10 mouse cellular contexts compared by ENCODE assay signal in the genomic region with DNA sequence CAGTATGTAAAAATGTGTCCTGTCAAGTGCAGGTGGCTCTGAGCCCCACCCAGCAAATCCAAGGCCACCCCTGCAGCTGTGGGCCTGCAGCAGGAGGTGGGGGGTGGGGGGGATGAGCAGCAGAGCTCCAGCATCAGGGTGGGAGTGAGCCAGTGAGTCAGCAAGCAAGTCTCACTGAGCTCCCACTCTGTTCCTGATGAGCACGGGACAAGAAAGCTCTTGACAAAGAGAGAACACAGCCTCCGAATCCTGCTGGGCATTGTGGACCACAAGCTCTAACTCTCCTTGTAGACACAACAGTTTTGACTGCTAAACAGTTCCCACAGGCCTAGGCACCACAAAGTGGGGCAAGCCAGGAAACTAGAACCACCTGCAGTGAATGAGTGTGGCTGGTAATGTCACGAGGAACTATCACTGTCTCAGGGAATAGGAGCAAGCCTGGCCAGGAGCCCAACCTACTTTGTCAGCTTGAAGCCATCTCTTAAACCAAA. TPM values are rescaled to one million over a fixed set of nuclear protein-coding genes. Genes with fewer than 3 reads are reported as not detected.
DNase-seq lines count a peak whose midpoint lies in the region; ATAC-seq and TF ChIP-seq lines count a peak whose summit lies in the region.
"Had no signal": no experiment of that assay in that cellular context is flagged by ENCODE, and none has a peak within 500 bp of the region (broad histone marks: within the 10 kb centered on the region; RNA-seq: fewer than 3 reads in every experiment).

No protein-coding gene starts in this region.

- H3K27ac ChIP-seq in limb, embryonic 15.5 days, result peak overlapping the region; percentile 28; the same call in 1 of the 2 replicates
- H3K27ac ChIP-seq: lung, embryonic 15.5 days had no signal

- no peak for TF ChIP-seq CTCF in E14TG2a.4 (conservative IDR thresholded peaks at IDR 0.05; ENCODE audit: low read length)

- no peak for ATAC-seq in limb, embryonic 15.5 days (ENCODE audit: insufficient number of reproducible peaks, low FRiP score, low TSS enrichment, low read depth)
- ATAC-seq: inflammation-experienced regulatory T-cells, adult 6 months had no signal

- WGBS in limb, embryonic 15.5 days, result 36% methylated on average over 3 of the region's 3 CpGs

- H3K36me3 ChIP-seq in E14TG2a.4 (ENCODE audit: insufficient read depth, low read length), result peaks cover 18% of the 10 kb centered on the region
- peaks cover 12% of the 10 kb centered on the region for H3K36me3 ChIP-seq in limb, embryonic 15.5 days

- peaks cover 65% of the 10 kb centered on the region for H3K4me1 ChIP-seq in E14TG2a.4 (replicated peaks; ENCODE audit: low read depth, low read length)
- peaks cover 17% of the 10 kb centered on the region for H3K4me1 ChIP-seq in limb, embryonic 15.5 days
- H3K4me1 ChIP-seq: lung, embryonic 15.5 days had no signal

- H3K9me3 ChIP-seq in E14TG2a.4 (ENCODE audit: low read length), result no peaks in the 10 kb centered on the region
- no peaks in the 10 kb centered on the region for H3K9me3 ChIP-seq in limb, embryonic 15.5 days
- H3K9me3 ChIP-seq: lung, embryonic 15.5 days had no signal

- H3K9ac ChIP-seq in limb, embryonic 15.5 days, result no peak overlapping the region
- H3K9ac ChIP-seq: lung, embryonic 15.5 days had no signal

- H3K4me2 ChIP-seq in limb, embryonic 15.5 days, result no peak overlapping the region
- H3K4me2 ChIP-seq: lung, embryonic 15.5 days had no signal

- DNase-seq in heart, adult 11 months, result peak; percentile 85
- no peak for DNase-seq in heart, adult 8-10 months (ENCODE audit: low spot score)
- DNase-seq in cerebellum, postnatal 14 days, result peak; percentile 36 to 40
- DNase-seq in kidney, adult 11 months, result no peak
- DNase-seq in spleen, postnatal 4 days (ENCODE audit: low spot score in 2 of 2), result no peak
- no peak for DNase-seq in B cell, adult 2 months

- H3K27me3 ChIP-seq in E14TG2a.4 (ENCODE audit: insufficient read depth, low read length), result no peaks in the 10 kb centered on the region
- no peaks in the 10 kb centered on the region for H3K27me3 ChIP-seq in limb, embryonic 15.5 days
- H3K27me3 ChIP-seq: lung, embryonic 15.5 days had no signal

- peak overlapping the region; percentile 13 for H3K4me3 ChIP-seq in E14TG2a.4 (replicated peaks; ENCODE audit: low read length)
- H3K4me3 ChIP-seq in limb, embryonic 15.5 days, result no peak overlapping the region
- H3K4me3 ChIP-seq: lung, embryonic 15.5 days had no signal

RNA-seq across cellular contexts. Expression of gene A730071L15Rik, which starts 45.6 kb away (rescaled TPM):
- not detected for total RNA-seq in heart, adult 8-10 months (2022)
- 0.24 and 0.37 TPM in 2 replicates for polyA plus RNA-seq in limb, embryonic 15.5 days (2015; fragmentation: Nextera tagmentation; extraction: Ambion mirVana)
- polyA plus RNA-seq: inflammation-experienced regulatory T-cells, adult 6 months had no signal

RNA-seq across cellular contexts. Expression of gene Nudcd3, which starts 46.0 kb away (rescaled TPM):
- 10 to 100 TPM; 64.5 to 75.3 (median 71.5) TPM for total RNA-seq in heart, adult 8-10 months (2022)
- 40.3 and 41.2 TPM in 2 replicates for polyA plus RNA-seq in limb, embryonic 15.5 days (2015; fragmentation: Nextera tagmentation; extraction: Ambion mirVana)

Comparison
In these comparisons a context has a peak if more than half of its experiments do, and no peak if none do; other contexts are left out.
1. DNase-seq: peak in heart, adult 11 months (single experiment) and cerebellum, postnatal 14 days (2 of 2); none in heart, adult 8-10 months (single experiment), kidney, adult 11 months (single experiment), spleen, postnatal 4 days (0 of 2) and B cell, adult 2 months (0 of 2).